Mouse (Mus musculus) hindbrain, embryonic 13.5 days (tissue): ENCODE results near the gene Gm28035. TPM values are rescaled to one million over a fixed set of nuclear protein-coding genes. Genes with fewer than 3 reads are reported as not detected.

ENCODE experiments used
- polyA plus RNA-seq: library from polyadenylated mRNA; unstranded; fragments of >200 nt; fragmentation: Nextera tagmentation; extraction: Ambion mirVana; gene quantifications from 2 replicates; pipeline ENCODE4 v1.2.1, GENCODE M21; 2015

Gene Gm28035
- polyA plus RNA-seq, 1 experiment from 2014 or later: 0.36 TPM

Other genes with a start within 250 kb of the Gm28035 start
- 64.2 and 67.0 TPM in 2 replicates for gene Wdr34, start 191.7 kb upstream of the Gm28035 start, polyA plus RNA-seq
- 400 TPM in 2 replicates for gene Set, start 183.2 kb upstream of the Gm28035 start, polyA plus RNA-seq
- 1.9 and 2.3 TPM in 2 replicates for gene Pkn3, start 162.9 kb upstream of the Gm28035 start, polyA plus RNA-seq
- gene Zdhhc12, start 146.9 kb upstream of the Gm28035 start, polyA plus RNA-seq: 24.2 TPM in 2 replicates
- 14.1 and 15.2 TPM in 2 replicates for gene Zer1, start 116.0 kb upstream of the Gm28035 start, polyA plus RNA-seq
- gene Tbc1d13, start 106.8 kb upstream of the Gm28035 start, polyA plus RNA-seq: 11.9 and 14.6 TPM in 2 replicates
- 14.3 and 19.3 TPM in 2 replicates for gene Endog, start 69.1 kb upstream of the Gm28035 start, polyA plus RNA-seq
- gene Spout1, start 62.1 kb upstream of the Gm28035 start, polyA plus RNA-seq: 58.1 and 58.4 TPM in 2 replicates
- gene Kyat1, start 34.7 kb upstream of the Gm28035 start, polyA plus RNA-seq: 14.5 and 14.8 TPM in 2 replicates
- gene Lrrc8a, start 2.9 kb upstream of the Gm28035 start, polyA plus RNA-seq: 59.8 TPM in 2 replicates
- gene Phyhd1, start 25.6 kb downstream of the Gm28035 start, polyA plus RNA-seq: 6.5 and 8.3 TPM in 2 replicates
- not detected in 2 replicates for gene Gm28038, start 40.5 kb downstream of the Gm28035 start, polyA plus RNA-seq
- gene Dolk, start 45.8 kb downstream of the Gm28035 start, polyA plus RNA-seq: 33.7 TPM in 2 replicates
- 21.6 and 24.0 TPM in 2 replicates for gene Nup188, start 45.8 kb downstream of the Gm28035 start, polyA plus RNA-seq
- gene Sh3glb2, start 118.8 kb downstream of the Gm28035 start, polyA plus RNA-seq: 146 and 160 TPM in 2 replicates
- gene Miga2, start 123.7 kb downstream of the Gm28035 start, polyA plus RNA-seq: 27.0 and 33.1 TPM in 2 replicates
- 51.2 and 53.9 TPM in 2 replicates for gene Dolpp1, start 151.7 kb downstream of the Gm28035 start, polyA plus RNA-seq
- gene Crat, start 175.2 kb downstream of the Gm28035 start, polyA plus RNA-seq: 22.1 and 24.0 TPM in 2 replicates
- gene Ptpa, start 175.5 kb downstream of the Gm28035 start, polyA plus RNA-seq: 129 and 133 TPM in 2 replicates
- 2.1 and 2.9 TPM in 2 replicates for gene Ier5l, start 233.7 kb downstream of the Gm28035 start, polyA plus RNA-seq